Mouse (Mus musculus) olfactory bulb, adult 2 months (tissue): ENCODE measurements around the gene Hecw2. TPM values are rescaled to one million over a fixed set of nuclear protein-coding genes. Genes with fewer than 3 reads are reported as not detected.

Source experiments
- H3K27ac ChIP-seq: fragments of 200-500 bp; 2 replicates; pipeline ENCODE4 v1.5.1; 2012; ENCODE audit warnings: low read depth, low read length; ENCODE audit not compliant: insufficient read depth
- H3K4me1 ChIP-seq: fragments of 200-500 bp; 2 replicates; pipeline ENCODE4 v1.6.1; 2012; ENCODE audit warnings: low read length; ENCODE audit not compliant: control insufficient read depth, insufficient read depth
- H3K4me3 ChIP-seq: fragments of 200-500 bp; 2 replicates; pipeline ENCODE4 v1.5.1; 2012; ENCODE audit warnings: mild to moderate bottlenecking, low read depth, low read length, moderate library complexity; ENCODE audit not compliant: insufficient read depth
- CTCF ChIP-seq: fragments of 200-500 bp; IDR thresholded peaks from 2 replicates; pipeline ENCODE4 v1.5.1; 2012; ENCODE audit warnings: low read depth, mild to moderate bottlenecking, low read length, moderate library complexity; ENCODE audit not compliant: insufficient read depth
- POLR2A ChIP-seq: fragments of 200-500 bp; IDR thresholded peaks from 2 replicates; pipeline ENCODE4 v1.6.1; 2012; ENCODE audit warnings: mild to moderate bottlenecking, low read depth, low read length, moderate library complexity; ENCODE audit not compliant: insufficient read depth
- WGBS: fragments of 180-500 bp; shearing (Covaris S2); methylation state at CpG from one replicate; pipeline ENCODE4 v1.1.7; 2018; 5-methylcytosine and 5-hydroxymethylcytosine counted together
- polyA plus RNA-seq: library from polyadenylated mRNA; stranded (reverse); fragments of >200 nt; gene quantifications from 2 replicates; pipeline ENCODE4 v1.2.4, GENCODE M21; 2012; ENCODE audit warnings: low replicate concordance; ENCODE audit not compliant: missing spikeins, insufficient read depth, insufficient read length

Hecw2 gene
- polyA plus RNA-seq, 1 experiment, result not detected

DNA sequence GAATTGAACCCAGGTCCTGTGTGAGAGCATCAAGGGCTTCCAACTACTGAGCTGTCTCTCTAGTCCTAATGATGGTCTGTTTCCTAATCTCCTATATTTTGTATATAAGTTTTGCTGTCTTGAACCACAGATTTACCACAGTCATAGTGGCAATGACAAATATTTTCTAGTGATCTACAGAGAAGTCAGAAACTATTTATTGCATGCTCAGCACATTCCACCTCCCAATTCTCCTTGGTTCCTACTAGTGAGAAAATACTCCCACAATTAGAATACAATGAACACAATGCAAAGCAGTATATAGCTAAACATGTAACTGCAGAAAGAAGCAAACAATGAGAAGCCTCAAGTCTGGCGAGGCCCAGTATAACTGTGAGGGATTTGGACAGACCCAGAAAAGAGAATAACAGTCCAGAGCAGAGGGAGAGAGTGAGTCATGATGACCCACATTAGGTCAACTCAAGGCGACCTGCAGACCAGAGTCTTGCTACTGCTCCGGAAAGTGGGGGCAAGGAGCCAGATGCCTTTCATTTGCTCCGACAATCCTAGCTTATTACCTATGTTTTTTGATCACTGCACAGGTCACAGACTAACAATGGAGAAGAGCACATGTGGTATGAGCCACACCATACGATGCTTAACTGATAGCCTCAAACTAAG, 73.8 kb downstream of the Hecw2 start:
- Histone ChIP-seq H3K4me1 (peaks cover 9% of the 10 kb centered on the region), H3K4me3 (no peak overlapping the region), H3K27ac (no peak overlapping the region)
- no peak for TF ChIP-seq POLR2A
- TF ChIP-seq CTCF, result no peak
- 90% methylated on average over 5 of the region's 5 CpGs for whole genome bisulfite sequencing

DNA sequence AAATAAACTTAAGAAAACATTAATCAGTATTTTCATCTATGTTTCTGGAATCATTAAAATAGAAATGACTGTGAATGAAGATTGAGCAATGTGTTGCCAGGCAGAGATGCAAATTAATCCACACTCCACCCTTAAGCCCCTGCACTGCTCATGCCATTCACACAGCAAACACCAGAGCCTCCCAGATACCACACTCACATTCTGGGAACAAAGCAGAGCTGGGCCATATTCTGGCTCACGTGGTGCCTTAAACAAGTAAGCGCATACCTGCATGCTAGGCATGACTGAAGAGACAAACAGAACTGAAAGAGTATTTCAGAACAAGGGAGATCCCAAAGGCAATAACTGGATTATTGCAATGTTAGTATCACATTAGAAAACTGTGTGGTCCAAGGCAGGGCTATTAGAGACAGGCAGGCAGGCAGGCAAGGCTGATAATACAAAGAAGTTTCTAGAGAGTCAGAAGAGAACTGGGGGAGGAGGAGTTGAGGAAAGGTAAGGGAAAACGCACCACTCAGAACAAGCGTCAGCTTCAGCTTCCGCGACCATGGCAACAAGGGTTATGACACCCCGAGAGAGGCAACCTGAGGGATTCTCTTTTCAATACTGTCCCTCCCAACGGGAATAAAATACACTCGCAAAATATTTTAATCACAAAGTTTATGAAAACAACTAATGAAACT, 75.2 kb downstream of the Hecw2 start:
- no peak overlapping the region for H3K27ac ChIP-seq
- peaks cover 9% of the 10 kb centered on the region for H3K4me1 ChIP-seq
- no peak overlapping the region for H3K4me3 ChIP-seq
- TF ChIP-seq CTCF (no peak), POLR2A (no peak)
- WGBS, result 72% methylated on average over 9 of the region's 9 CpGs

DNA sequence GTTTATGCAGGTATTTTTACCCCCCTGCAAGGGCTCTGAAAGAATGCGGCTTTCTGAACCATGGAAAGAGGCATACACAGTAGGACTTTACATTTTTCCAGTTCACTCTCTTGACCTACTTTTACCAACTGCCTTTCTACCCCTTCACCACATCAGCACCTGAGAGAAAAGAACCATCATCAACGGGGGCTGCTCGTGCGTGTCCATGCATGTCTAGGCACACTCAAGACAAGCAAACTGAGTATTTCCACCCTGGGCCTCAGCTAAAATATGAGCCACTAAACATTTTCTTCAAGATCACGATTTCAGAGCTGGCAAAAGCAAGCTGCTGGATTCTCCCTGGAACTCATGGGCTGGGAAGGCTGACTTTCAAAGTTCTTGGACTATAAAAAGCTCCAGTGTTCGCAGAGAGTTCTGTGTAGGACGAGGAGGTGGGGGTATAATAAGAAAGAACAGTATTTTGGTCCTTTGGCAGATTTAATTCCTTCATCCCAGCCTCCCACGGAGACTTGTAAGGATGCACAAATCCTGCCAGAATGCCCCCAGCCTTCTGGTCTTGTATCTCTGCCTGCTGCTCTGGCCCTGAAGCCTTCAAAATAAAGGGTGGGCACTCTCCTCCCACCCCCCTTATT, 76.5 kb downstream of the Hecw2 start:
- H3K27ac ChIP-seq, result peak overlapping the region; percentile 56
- TF ChIP-seq POLR2A (no peak), CTCF (no peak)
- WGBS, result 37% methylated on average over 8 of the region's 8 CpGs

DNA sequence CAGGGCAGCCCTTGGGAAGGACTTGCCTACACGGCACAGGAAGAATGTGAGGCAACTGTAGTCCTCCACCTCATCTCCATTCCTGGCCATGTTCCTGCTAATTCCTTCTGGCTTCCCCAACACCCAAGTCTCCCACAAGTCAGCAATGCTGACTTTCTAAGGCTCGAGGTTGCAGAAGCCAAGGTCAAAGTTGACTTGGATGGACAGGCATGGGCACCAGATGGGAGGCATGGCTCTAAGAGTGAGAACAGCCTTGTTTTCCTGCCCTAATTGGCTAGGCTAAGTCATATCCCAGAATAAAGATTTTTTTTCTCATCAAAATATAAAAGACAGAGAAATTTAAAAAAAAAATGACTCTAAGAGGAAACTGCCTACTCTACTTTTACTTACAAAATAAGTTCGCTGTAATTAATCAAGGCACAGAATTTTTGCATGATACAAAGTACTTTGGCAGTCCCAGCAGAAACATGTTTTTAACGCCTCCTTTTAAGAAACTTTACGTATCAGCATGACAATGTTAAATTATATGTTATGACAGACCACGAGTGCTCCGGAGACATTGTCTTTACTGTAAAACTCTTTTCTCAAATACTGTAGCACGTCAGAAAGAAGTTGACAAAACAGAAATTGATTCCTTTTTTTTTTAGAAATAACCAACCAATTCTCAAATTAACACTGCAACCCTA, 83.9 kb downstream of the Hecw2 start:
- H3K4me3 ChIP-seq, result no peak overlapping the region
- TF ChIP-seq CTCF (no peak), POLR2A (no peak)
- no peak overlapping the region for H3K27ac ChIP-seq
- 78% methylated on average over 8 of the region's 8 CpGs for WGBS
- peaks cover 2% of the 10 kb centered on the region; the same call in 1 of the 2 replicates for H3K4me1 ChIP-seq

More for the DNA sequence above, 76.5 kb downstream of the Hecw2 start:
- Histone ChIP-seq H3K4me3 (no peak overlapping the region), H3K4me1 (peaks cover 9% of the 10 kb centered on the region)

DNA sequence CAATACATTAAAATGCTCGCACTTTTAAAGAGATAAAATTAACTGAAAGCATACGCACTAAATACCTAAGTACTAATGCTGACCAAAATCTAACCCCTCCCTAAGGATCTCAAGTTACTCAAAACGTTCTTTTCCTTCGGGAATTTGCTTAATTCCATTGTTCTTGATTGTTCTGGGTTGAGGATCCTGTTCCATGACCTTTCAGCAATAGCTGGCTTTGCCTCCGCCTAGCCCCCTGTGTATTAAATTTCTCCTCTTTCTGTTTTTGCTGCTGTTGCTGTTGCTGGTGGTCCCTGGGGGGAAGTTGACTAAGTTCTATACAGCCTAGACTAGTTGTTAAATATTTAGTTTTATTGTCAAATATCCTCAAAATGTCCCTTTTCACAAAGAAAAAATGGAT, 85.7 kb downstream of the Hecw2 start:
- peaks cover 2% of the 10 kb centered on the region; the same call in 1 of the 2 replicates for H3K4me1 ChIP-seq
- TF ChIP-seq POLR2A (no peak), CTCF (no peak)
- WGBS, result 56% methylated on average over 5 of the region's 5 CpGs

DNA sequence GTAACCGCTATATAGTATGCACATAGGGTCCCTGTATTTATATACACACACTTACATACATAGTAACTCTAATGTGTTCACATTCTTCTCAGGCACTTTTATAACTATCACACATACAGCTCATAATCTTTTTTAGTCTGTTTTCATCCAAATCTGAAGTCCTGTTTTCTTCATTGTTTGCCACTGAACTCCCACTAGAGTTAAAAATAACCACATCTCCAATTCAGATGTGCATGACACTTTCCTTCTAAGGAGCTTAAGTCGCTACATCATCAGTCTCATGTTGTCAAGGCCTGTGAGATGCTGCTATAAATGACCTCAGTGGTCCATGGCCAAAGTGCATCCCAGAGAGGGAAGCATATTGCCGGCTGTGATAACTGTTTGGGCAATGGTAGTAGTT, 88.2 kb downstream of the Hecw2 start:
- Histone ChIP-seq H3K4me3 (no peak overlapping the region), H3K27ac (no peak overlapping the region), H3K4me1 (peaks cover 2% of the 10 kb centered on the region; the same call in 1 of the 2 replicates)
- 79% methylated on average over 3 of the region's 3 CpGs for WGBS
- no peak for TF ChIP-seq POLR2A
- no peak for TF ChIP-seq CTCF

More for the DNA sequence above, 85.7 kb downstream of the Hecw2 start:
- no peak overlapping the region for H3K27ac ChIP-seq
- H3K4me3 ChIP-seq, result no peak overlapping the region

DNA sequence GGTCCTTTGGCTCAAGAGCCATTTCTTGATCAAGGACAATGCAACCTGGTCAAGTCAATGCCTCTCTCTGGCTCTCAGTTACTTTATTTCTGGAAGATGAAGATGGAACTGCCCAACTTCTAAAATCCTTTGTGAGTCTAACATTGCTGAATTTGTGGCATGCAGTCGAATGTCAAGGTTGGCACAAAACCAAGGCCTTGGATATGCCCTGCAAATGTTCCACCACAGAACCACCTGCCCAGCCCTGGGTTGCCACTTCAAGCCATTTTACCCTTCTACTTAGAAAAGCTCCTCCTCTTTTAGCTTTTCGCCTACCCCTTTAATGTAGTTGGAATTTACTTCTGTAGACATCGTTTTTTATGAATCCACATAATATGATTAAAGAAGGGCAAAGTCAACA, 115.3 kb downstream of the Hecw2 start:
- Histone ChIP-seq H3K27ac (no peak overlapping the region), H3K4me1 (no peaks in the 10 kb centered on the region), H3K4me3 (no peak overlapping the region)
- TF ChIP-seq CTCF (no peak), POLR2A (no peak)
- whole genome bisulfite sequencing, result 88% methylated on average over 3 of the region's 3 CpGs

DNA sequence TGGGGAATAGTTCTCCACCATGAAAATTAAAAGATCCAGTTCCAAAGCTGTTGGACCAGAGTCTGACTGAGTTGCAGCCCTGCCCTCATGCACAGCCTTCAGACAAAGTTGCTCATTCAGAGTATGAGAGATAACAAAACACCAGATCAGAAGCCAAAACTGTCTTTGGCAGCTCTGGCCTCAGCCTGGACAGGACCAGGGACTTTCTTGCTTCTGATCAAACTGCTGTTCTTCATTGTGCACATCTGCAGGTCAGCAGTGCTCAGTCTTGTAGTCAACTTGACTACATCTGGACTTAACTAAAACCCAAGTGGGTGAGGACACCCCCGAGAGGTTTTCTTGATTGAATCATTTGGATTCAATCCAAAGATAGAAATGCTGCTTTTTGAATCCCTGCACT, 120.5 kb downstream of the Hecw2 start:
- TF ChIP-seq CTCF (no peak), POLR2A (no peak)
- no peak overlapping the region for H3K4me3 ChIP-seq
- WGBS, result 45% methylated on average over 1 of the region's 1 CpGs
- no peak overlapping the region for H3K27ac ChIP-seq
- no peaks in the 10 kb centered on the region for H3K4me1 ChIP-seq
